Mouse (Mus musculus) hindlimb bud, embryonic 11.5 days (tissue): ENCODE measurements around the gene Zfp39.

Experiments
- DNase-seq: peaks from one replicate; pipeline ENCODE4 v3.0.0-alpha.2; 2012; ENCODE audit warnings: low read depth, low spot score; ENCODE audit errors: extremely low spot score

Gene Zfp39

DNA sequence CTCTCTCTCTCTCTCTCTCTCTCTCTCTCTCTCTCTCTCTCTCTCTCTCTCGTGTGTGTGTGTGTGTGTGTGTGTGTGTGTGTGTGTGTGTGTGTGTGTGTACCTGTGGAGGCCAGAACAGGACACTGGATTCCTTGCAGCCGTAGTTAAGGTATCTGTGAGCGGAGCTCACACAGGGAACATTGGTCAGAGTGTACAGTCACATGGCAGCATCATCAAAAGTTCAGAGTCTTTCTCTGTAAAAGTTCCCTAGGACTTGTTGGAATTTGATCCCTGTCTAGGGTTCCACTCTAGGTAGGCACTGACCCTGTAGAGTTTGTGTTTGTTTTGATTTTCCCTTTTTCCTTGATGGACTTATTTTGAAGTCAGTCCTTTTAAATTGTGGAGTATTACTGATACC is 22.6 kb upstream of the Zfp39 start:
- no peak for DNase-seq

DNA sequence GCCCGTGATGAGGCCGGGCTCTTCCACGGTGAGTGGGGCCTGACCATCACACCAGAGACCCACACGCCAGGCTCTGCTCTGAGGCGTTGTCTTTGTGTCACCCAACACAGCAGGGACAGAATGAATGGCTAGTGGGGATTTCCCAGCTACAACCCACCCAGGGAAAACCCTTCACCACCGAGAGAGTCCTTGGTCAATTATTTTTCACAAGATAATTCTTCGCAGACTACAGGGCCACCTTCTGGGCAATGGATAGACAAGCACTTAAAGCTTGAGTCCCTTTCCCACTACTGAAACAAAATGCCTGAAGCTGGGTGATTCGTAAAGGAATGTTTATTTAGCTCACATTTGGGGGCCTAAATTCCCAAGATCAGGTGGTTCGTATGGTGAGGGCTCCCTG is 18.4 kb upstream of the Zfp39 start:
- DNase-seq = no peak

DNA sequence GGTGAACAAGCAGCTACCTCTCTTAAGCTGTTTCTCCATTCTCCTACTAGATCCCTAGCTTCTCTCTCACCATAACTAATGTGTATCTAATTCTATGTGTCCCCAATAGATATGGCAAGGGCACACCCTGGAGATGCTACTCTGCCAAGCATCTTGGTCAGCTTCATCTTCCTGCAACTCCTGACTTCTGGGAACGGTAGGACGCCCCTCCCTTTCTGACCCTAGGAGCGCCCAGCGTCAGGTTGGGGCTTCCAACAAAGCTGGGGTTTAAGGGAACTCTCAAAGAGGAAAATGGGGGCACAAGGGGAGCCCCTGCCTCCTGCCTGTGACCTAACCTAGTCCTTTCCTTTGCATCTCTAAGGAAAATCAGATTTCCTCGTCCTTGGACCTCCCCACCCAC is 14.7 kb upstream of the Zfp39 start:
- DNase-seq = no peak

DNA sequence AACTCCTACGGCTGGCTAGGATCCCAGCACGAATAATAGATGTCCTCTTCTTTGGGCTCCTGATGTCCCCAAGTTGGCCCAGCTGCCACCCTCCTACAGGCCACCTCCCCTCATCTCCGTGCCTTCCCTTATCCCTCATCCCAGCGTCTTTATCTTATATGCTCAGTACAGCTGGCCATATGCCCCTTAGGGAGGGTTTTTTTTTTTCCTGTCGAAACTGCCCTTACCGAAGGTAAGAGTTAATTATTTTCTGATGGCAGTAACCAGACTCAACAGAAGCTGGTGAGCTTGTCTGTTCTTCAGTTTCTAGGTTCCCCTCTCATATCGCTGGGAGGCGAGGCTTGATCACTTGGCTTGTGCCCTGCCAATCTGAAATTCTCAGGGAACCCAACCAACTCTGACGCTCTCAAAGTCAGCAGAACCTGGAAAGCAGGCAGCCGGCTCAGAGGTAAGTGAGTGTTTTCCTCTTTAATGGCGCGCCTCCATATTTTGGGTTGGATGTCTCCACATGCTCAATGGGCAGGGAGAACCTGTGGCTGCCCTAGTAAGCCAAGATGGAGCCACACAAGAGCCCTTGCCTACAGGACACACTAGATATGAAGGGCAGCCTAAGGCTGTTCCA is 13.8 kb upstream of the Zfp39 start, which contains the start of gene Btnl10:
Btnl10 (plus strand) TSS at position 164 of the 622 bp plus-strand sequence.
- no peak for DNase-seq

DNA sequence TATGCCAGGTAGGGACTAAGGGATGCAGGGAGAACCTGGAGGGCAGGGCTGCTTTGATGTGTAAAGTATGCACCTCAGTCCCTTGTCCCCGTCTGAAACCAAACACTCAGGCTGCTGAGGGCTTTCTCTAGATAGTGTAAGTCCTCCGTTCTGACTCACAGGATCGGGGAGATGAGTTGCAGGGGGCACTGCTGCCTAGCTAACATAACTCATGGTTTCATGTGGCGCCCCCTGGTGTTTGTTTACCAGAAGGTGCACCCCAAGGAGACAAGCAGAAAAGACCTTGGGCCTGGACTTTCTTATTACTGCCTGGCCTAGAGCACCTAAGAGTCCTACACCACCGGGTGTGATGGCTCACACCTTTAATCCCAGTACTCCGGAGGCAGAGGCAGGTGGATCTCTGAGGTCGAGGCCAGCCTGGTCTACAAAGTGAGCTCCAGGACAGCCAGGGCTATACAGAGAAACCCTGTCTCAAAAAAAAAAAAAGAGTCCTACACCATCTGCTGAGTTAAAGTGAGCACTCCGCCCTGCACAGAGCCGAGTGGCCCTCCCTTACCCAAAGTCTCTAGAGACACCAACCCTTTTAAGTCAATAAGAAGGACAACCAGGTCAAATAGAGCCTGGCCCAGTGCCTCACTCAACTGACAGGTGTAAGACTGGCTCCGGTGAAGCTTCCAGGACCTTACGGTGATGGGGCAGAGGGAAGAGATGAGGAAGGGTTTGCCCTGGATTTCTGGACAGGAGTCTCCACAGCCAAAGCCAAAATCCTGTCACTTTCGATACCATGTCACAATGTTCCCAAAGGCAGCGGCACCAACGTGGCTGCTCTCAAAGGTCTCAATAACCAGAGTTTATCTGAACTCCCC is 13.1 kb upstream of the Zfp39 start:
- DNase-seq = no peak

DNA sequence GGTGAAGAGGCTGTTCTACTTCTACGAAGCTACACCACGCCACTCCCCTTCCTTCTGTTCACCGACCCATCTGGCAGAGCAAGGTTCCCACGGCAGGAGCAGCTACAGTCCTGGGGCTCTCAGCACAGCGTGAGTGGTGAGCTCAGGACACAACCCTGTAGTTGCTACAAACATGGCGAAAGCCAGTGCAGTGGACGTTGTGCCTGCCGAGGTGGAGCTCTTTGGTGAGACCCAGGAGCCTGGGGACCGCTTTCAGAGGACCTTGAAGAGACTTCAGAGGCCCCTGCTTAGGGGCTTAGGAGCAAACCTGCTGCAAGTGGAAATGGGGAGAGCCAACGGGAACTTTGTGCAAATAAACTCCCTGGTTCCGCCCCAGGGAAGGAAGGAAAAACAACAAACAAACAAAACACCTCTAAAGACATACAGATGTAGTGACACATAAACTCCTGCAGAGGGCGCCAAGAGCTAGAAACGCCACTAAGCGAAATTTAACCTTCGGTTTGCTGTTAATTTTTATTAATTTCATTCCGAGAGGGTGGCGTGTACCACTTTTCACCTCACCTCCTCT is 10.5 kb upstream of the Zfp39 start:
- DNase-seq = no peak

DNA sequence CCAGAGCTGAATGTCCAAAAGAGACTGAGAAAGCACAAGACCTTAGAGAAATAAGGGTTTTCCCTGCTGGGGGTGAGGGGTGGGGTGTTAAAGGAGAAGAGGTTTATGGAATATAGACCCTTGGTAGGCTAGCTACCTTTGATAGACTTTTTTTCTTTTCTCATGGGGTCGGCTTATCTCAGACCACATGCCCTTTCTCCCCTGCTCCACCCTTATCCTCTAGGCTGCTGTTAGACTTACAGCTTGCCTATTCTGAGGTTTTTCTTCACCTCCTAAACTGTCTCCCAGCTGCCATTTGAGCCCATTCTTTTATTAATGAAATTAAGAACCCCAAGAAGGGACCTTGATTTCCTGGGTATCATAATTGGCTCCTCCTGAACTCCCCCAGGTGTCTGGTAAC is 9.8 kb upstream of the Zfp39 start:
- no peak for DNase-seq

DNA sequence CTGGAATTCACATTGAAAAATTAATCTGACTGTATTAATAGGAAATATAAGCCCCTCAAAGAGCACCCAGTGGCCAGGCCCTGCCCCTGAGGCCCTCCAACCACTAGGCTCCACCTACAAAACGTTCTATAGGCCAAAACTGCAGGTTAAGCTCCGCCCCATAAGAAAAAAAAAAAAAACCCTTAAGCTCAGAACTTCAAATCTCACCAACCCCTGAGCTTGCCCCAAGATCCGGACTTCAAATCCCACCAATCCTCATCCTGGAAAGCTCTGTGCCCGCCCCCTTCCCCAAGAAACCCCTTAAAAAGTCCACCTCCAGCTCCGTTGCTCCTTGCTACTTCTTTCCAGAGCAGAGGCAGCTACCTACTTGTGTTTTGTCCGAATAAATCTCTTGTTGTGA is 813 bp upstream of the Zfp39 start:
- DNase-seq = no peak

DNA sequence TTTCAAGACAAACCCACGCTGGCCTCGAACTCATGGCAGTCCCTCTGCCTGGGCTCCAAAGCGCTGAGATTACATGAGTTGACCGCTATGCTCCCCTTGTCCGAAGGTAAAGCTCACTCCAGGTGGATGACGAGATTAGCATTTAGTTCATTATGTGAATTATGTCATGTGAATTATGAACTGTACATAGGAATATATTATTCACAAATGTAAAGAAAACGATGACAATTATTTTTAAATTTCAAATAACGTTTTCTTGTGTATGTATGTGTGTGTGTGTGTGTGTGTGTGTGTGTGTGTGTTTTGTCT is 339 bp upstream of the Zfp39 start:
- DNase-seq = no peak

DNA sequence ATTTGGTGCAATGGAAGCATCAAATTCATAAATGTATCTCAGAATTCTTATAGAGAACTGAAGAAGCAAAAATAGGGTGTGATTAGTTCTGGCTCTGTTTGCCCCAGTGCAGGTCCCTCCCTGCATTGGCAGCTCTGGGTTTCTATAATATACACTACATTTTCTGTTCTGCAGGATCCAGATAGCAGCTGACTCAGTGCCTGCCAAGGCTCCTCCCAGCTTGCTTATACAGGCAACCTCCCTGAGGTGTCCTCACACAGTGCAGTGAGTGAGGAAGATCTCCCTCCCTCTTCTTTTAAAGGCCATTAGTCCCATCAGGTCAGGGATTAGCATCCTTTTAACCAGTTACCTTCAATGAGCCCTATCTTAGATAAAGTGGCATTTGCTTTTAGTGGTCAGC is 2.9 kb downstream of the Zfp39 start:
- no peak for DNase-seq

DNA sequence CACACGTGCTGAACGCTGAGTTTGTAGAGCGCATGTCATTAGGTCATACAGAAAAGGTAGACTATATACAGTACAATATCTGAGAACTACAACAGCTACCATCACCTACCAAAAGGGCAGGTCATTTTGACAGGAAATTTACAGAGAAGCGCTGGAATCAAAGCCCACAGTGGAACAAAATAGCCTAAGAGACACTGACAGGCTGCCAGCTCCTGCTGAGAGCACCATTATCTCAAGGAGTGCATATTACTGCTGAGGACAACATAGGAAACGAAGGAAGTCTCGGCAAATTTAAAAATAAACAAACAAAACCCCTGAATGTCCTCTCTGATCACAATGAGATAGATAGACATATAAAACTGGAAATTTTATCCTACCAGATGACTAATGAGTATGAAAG is 6.5 kb downstream of the Zfp39 start:
- DNase-seq = no peak

DNA sequence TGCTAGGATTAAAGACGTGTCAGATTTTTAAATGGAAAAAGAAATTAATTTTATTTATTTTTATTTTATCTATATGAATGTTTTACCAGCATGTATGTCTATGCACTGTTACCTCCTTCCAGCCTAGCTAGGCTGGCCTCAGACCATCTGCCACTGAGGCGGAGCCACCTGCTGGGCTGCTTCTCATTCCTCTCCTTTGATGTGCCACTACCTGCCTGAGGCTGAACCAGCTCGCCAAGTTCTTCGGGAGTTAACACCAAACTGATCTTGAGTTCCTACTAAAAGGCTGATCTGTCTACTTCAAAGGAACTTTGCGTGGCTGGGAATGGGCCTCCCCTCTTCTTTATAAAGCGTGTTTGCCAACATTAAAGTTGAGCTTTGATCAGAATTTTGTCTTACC is 9.6 kb downstream of the Zfp39 start:
- DNase-seq = no peak

DNA sequence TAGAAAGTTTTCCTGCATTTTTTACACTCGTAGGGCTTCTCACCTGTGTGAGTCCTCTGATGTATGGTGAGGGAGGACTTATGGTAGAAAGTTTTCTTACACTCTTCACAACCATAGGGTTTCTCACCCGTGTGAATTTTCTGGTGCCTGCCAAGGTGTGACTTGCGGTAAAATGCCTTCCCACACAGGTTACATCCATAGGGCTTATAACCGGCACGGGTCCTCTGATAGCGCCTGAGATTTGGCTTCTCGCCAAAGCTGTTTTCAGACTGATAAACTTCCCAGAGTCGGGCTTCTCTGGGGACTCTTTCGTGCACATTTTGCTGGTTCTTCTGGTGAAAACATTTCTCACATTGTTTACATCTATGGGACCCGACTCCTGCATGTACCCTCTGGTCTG is 13.5 kb downstream of the Zfp39 start:
- DNase-seq = no peak

DNA sequence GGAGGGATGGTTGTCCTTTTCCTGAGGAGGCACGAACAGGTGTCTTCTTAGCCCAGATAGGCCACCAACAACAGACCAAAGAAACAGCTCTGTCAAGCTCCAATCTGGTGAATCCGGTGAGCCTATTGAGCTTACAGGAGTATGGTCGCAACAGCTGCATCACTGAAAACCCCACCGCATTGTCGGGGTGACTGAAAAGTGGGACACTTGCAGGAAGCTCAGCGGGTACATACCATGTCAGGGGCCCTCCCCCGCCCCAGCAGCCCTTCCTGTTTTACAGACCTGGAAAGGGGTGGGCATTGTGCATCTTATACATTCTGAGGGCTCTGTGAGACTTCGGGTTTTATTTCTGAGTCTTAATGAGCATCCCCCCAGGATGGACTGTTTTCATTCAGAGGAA is 20.3 kb downstream of the Zfp39 start:
- no peak for DNase-seq

DNA sequence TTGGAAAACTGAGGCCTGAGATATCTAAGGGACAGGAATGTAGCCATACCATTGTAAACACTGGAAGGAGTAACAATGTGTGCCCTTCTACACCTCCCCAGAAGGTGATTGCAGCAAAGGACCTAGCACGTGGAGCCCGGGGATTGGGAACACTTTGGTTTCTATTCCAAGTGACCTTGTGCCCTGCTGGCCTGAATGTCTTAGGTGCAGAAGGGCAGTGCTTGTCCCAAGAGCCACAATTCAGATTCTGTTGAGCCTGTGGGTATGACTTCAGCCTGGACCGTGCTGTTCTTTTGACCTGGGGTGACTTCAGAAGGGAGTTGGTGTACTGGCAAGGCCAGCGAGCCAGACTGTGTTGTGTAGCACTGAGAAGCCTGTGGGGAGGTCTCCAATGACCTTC is 33.1 kb downstream of the Zfp39 start:
- DNase-seq = no peak

DNA sequence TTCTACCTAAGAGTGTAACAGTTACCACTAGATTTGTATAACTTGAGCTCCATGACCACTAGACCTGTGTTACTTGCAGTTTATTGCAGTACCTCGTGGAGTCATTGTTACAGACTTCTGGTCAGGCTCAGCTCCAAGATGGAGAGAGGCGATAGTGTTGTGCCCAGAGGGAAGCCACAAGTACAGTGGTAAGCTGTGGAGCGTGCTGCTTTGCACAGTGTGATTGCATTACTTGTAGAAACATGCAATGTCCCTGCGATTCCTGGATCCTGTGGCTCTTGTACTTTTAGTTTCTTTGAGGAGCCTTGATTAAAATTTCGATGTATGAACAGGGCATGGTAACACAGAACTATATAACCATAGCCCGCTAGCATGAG is 36.1 kb downstream of the Zfp39 start:
- DNase-seq = no peak

DNA sequence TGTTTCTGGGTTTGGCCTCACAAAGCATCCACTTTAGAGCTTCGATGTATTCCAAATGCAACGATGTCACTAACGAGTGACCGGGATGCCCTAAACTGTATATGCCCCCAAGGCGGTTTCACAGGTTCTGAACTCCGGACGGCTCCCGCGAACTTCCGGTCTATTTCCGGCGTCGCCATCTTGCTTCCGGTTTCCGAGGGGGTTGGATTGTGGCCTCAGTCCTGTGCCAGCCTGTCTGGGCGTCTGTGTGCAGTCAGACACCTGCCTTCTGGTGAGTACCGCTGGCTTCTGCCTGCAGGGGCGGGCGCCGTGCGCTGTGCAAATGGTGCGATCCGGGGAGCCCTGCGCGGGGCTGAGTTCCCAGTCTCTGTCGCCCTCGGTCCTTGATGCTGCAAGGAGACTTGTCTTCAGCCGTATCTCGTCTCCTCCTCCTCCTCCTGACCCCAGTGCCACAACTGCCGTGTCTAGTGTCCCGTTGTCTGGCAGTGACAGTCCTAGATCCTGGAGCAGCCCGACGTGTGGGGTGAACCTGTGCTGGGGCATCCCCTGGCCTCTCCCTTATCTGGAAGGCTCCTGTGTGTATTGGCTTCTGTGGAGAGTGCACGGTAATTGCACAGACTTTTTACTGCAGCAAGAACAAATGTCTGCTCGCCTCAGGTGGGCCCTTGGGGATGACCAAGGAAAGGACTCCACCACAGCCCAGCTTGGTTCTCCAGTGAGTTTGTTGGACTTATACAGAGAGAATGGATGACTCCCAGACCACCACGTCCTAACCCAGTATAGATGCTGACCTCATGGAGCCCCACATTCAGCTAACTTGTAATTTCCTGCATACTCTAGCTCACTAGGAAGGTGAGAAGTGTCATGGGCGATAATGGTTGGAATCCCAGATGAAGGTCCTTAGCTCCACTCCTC is 36.7 kb downstream of the Zfp39 start, which contains the start of gene 2810021J22Rik:
2810021J22Rik (plus strand) TSS at position 178 of the 915 bp plus-strand sequence.
- peak; percentile 56 for DNase-seq

DNA sequence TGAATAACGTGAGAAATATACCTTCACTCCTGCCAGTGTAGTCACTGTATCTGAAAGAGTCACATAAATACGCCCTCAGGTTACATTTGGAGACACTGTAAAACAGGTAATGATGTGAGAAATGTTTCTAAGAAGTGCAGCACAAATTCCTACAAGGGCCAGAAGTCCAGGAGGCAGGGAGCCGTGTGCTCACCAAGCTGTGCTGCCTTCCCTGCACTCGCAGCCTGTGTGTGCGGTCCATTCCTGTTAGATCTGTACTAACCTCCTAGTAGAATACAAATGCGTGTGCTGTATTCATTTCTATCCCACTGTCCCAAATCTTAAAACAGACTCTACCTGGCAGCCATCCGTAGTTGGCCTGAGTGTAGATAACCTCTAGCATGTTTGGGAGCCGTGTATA is 43.3 kb downstream of the Zfp39 start:
- DNase-seq = no peak

DNA sequence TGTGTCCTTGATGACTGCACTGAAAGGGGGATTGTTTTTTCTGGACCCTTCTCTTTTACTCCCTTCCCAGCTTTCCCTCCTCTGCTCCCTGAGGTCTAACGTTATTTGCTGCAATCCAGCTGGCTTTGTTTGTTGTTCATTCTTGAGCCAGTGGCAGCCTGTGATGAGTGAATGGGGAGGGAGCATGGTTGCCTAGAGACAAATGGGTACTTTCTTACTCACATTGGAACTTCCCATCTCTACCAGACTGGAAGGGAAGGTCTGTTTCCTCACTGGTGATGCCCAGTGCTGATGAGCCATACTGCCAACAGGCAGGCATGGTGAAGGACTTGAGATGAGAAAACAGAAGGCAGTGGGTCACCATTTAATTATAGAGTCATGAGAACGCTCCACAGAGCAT is 54.3 kb downstream of the Zfp39 start:
- DNase-seq = no peak

DNA sequence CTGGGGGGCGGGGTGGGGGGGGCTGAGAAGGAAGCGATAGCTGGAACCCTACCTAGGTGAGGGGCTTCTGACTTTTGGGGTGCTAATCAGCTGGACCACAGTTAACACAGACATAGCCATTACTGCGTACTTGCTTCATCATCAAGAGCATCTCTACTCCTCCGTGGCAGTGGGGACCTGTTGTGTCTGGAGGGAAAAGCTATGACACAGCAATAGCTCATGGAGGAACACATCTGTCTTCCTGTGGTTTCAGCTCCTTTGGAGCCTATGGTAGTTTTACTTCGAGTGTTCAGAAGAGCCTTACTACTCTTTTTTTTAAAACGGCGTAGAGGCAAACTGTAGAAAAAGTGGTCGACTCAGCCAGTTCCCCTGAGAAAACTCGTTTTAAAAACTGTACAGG is 56.4 kb downstream of the Zfp39 start:
- DNase-seq = no peak

DNA sequence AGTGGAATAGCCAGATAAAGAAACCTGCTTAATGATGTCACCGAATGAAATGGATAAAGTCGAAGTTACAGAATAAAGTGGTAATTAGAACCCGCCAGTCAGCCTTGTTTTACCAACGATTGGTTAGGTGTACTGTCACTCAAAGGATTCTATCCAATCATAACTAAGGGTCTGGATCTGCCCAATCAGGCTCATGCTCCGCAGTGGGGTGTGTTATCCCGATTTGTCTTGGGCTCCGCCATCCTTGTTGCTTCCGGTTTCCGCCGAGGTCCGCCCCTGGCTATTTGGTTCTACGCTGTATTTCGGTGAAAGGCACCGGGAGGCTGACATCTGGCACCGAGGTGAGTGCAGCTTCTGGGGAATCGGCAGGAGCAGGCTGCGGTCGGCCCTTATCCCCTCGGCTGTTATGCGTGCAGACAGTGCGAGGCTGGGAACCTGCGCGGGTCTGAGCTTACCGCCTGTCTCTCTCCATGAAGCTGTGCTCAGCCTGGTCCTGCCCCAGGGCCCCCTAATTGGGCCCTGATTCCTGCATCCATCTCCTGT is 57.0 kb downstream of the Zfp39 start, which contains the start of gene Gm12258:
Gm12258 (plus strand) TSS at position 240 of the 543 bp plus-strand sequence.
- DNase-seq = peak; percentile 100
